Mouse (Mus musculus) E14TG2a.4 (cell line): ENCODE data around the gene Unc80.

ENCODE experiments used
- CTCF ChIP-seq: conservative IDR thresholded peaks from 2 replicates; pipeline ENCODE4 v1.5.1; 2014; ENCODE audit warnings: low read length
- NANOG ChIP-seq: IDR thresholded peaks from 2 replicates; pipeline ENCODE4 v1.6.1; 2014; ENCODE audit warnings: borderline replicate concordance, low read length, mixed read lengths
- POU5F1 ChIP-seq: IDR thresholded peaks from 2 replicates; pipeline ENCODE4 v1.6.1; 2014; ENCODE audit warnings: low read length, borderline replicate concordance

DNA sequence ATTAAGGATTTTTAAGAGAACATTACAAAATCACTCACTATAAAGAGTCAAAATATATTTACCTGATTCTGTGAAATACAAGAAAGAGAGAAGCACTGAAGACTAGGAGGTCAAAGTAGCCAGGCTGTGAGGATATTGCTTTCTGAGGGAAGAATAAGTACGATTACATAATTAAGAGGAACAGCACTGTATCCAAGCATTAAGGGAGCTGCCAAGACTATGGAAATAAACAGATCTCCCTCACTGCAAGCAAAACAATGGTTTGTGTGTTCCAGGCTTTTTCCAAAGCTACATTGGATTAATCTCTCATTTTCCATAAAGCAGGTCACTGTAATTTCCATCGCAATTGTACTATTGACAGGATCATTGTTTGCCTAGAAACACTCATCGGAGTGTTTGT is 14.6 kb downstream of the Unc80 start:
- TF ChIP-seq CTCF (no peak), POU5F1 (no peak), NANOG (no peak)
